ENCODE assay signal across 18 mouse cellular contexts in genomic region chr14:120836535-120837316, GRCm38 (mm10).
DNase-seq lines count a peak whose midpoint lies in the region; ATAC-seq and TF ChIP-seq lines count a peak whose summit lies in the region.
"Had no signal": no experiment of that assay in that cellular context is flagged by ENCODE, and none has a peak within 500 bp of the region (broad histone marks: within the 10 kb centered on the region; RNA-seq: fewer than 3 reads in every experiment).

No protein-coding gene starts in this region.

- no peak overlapping the region for H3K4me3 ChIP-seq in forebrain, embryonic 13.5 days
- H3K4me3 ChIP-seq in forebrain, embryonic 11.5 days (ENCODE audit: low read depth, low read length) = no peak overlapping the region
- H3K4me3 ChIP-seq in hindbrain, embryonic 15.5 days = no peak overlapping the region
- H3K4me3 ChIP-seq in hindbrain, embryonic 12.5 days = no peak overlapping the region
- H3K4me3 ChIP-seq in midbrain, embryonic 16.5 days (ENCODE audit: low read depth, low read length) = no peak overlapping the region
- no peak overlapping the region for H3K4me3 ChIP-seq in midbrain, embryonic 11.5 days (ENCODE audit: low read depth, low read length)
- H3K4me3 ChIP-seq in forebrain, postnatal 0 days (ENCODE audit: low read depth, low read length) = no peak overlapping the region
- H3K4me3 ChIP-seq: heart, embryonic 12.5 days; hindbrain, embryonic 10.5 days had no signal

- ATAC-seq in forebrain, embryonic 13.5 days = peak; percentile 23; the same call in 1 of the 2 replicates
- no peak for ATAC-seq in forebrain, embryonic 11.5 days (replicated peaks; ENCODE audit: low FRiP score)
- ATAC-seq in hindbrain, embryonic 15.5 days (ENCODE audit: low FRiP score, low read depth) = 0 out of 2 replicates have a peak, but pooled peaks have one; percentile 19
- ATAC-seq in hindbrain, embryonic 12.5 days (ENCODE audit: low FRiP score) = no peak
- ATAC-seq in midbrain, embryonic 16.5 days = 0 out of 2 replicates have a peak, but pooled peaks have one; percentile 34
- no peak for ATAC-seq in midbrain, embryonic 11.5 days (ENCODE audit: low FRiP score)
- ATAC-seq in forebrain, postnatal 0 days = peak; percentile 13; the same call in 1 of the 2 replicates
- ATAC-seq: hindbrain, embryonic 16.5 days; inflammation-experienced regulatory T-cells, adult 6 months; intestine, postnatal 0 days had no signal

- H3K27me3 ChIP-seq in forebrain, embryonic 13.5 days = no peaks in the 10 kb centered on the region
- no peaks in the 10 kb centered on the region for H3K27me3 ChIP-seq in forebrain, embryonic 11.5 days (ENCODE audit: control insufficient read depth, insufficient read depth, low read length)
- H3K27me3 ChIP-seq in hindbrain, embryonic 15.5 days = no peaks in the 10 kb centered on the region
- H3K27me3 ChIP-seq in hindbrain, embryonic 12.5 days = no peaks in the 10 kb centered on the region
- H3K27me3 ChIP-seq in midbrain, embryonic 16.5 days (ENCODE audit: control insufficient read depth, insufficient read depth, low read depth, low read length) = no peaks in the 10 kb centered on the region
- no peaks in the 10 kb centered on the region for H3K27me3 ChIP-seq in midbrain, embryonic 11.5 days (ENCODE audit: control insufficient read depth, insufficient read depth, low read length)
- H3K27me3 ChIP-seq in forebrain, postnatal 0 days (ENCODE audit: insufficient read depth, low read length) = no peaks in the 10 kb centered on the region
- H3K27me3 ChIP-seq: heart, embryonic 12.5 days had no signal

- H3K9ac ChIP-seq in forebrain, embryonic 13.5 days = no peak overlapping the region
- H3K9ac ChIP-seq in forebrain, embryonic 11.5 days (ENCODE audit: low read length) = no peak overlapping the region
- H3K9ac ChIP-seq in hindbrain, embryonic 15.5 days = no peak overlapping the region
- no peak overlapping the region for H3K9ac ChIP-seq in hindbrain, embryonic 12.5 days
- H3K9ac ChIP-seq in midbrain, embryonic 16.5 days (ENCODE audit: low read depth, low read length) = no peak overlapping the region
- H3K9ac ChIP-seq in midbrain, embryonic 11.5 days (ENCODE audit: low read length) = no peak overlapping the region
- no peak overlapping the region for H3K9ac ChIP-seq in forebrain, postnatal 0 days
- H3K9ac ChIP-seq: heart, embryonic 12.5 days had no signal

- no peak overlapping the region for H3K27ac ChIP-seq in forebrain, embryonic 13.5 days
- H3K27ac ChIP-seq in forebrain, embryonic 11.5 days (ENCODE audit: low read depth, low read length) = no peak overlapping the region
- H3K27ac ChIP-seq in hindbrain, embryonic 15.5 days (replicated peaks) = no peak overlapping the region
- H3K27ac ChIP-seq in hindbrain, embryonic 12.5 days = no peak overlapping the region
- H3K27ac ChIP-seq in midbrain, embryonic 16.5 days (ENCODE audit: low read length) = no peak overlapping the region
- H3K27ac ChIP-seq in midbrain, embryonic 11.5 days (ENCODE audit: low read depth, low read length) = no peak overlapping the region
- H3K27ac ChIP-seq in forebrain, postnatal 0 days (ENCODE audit: low read depth, low read length) = 0 out of 2 replicates have a peak overlapping the region, but pooled peaks have one; percentile 59
- H3K27ac ChIP-seq: hindbrain, embryonic 10.5 days had no signal

- H3K4me1 ChIP-seq in forebrain, embryonic 13.5 days = peaks cover 7% of the 10 kb centered on the region; the same call in 1 of the 2 replicates
- no peaks in the 10 kb centered on the region for H3K4me1 ChIP-seq in forebrain, embryonic 11.5 days (replicated peaks; ENCODE audit: control insufficient read depth, insufficient read depth, low read length)
- H3K4me1 ChIP-seq in hindbrain, embryonic 15.5 days (replicated peaks) = peaks cover 15% of the 10 kb centered on the region
- H3K4me1 ChIP-seq in hindbrain, embryonic 12.5 days = peaks cover 6% of the 10 kb centered on the region; the same call in 1 of the 2 replicates
- no peaks in the 10 kb centered on the region; the same call in 1 of the 2 replicates for H3K4me1 ChIP-seq in midbrain, embryonic 16.5 days (ENCODE audit: control insufficient read depth, insufficient read depth, low read length)
- H3K4me1 ChIP-seq in midbrain, embryonic 11.5 days (ENCODE audit: control insufficient read depth, insufficient read depth, low read length) = peaks cover 4% of the 10 kb centered on the region
- H3K4me1 ChIP-seq in forebrain, postnatal 0 days (ENCODE audit: insufficient read depth) = no peaks in the 10 kb centered on the region

- 87% methylated on average over 12 of the region's 12 CpGs for WGBS in forebrain, embryonic 13.5 days
- WGBS in forebrain, embryonic 11.5 days = 91% methylated on average over 12 of the region's 12 CpGs
- 93% methylated on average over 12 of the region's 12 CpGs for WGBS in hindbrain, embryonic 15.5 days
- WGBS in hindbrain, embryonic 12.5 days = 94% methylated on average over 12 of the region's 12 CpGs
- WGBS in midbrain, embryonic 16.5 days = 93% methylated on average over 12 of the region's 12 CpGs
- WGBS in midbrain, embryonic 11.5 days = 92% methylated on average over 12 of the region's 12 CpGs
- WGBS in forebrain, postnatal 0 days = 77% methylated on average over 12 of the region's 12 CpGs

- no peaks in the 10 kb centered on the region for H3K36me3 ChIP-seq in forebrain, embryonic 13.5 days (ENCODE audit: poor library complexity, severe bottlenecking)
- no peaks in the 10 kb centered on the region for H3K36me3 ChIP-seq in forebrain, embryonic 11.5 days (ENCODE audit: control insufficient read depth, insufficient read depth, low read length)
- no peaks in the 10 kb centered on the region for H3K36me3 ChIP-seq in hindbrain, embryonic 15.5 days
- H3K36me3 ChIP-seq in hindbrain, embryonic 12.5 days = no peaks in the 10 kb centered on the region
- H3K36me3 ChIP-seq in midbrain, embryonic 16.5 days (ENCODE audit: control insufficient read depth, insufficient read depth, low read length) = no peaks in the 10 kb centered on the region
- H3K36me3 ChIP-seq in midbrain, embryonic 11.5 days (ENCODE audit: control insufficient read depth, insufficient read depth, low read length) = no peaks in the 10 kb centered on the region
- no peaks in the 10 kb centered on the region for H3K36me3 ChIP-seq in forebrain, postnatal 0 days (ENCODE audit: insufficient read depth)
- H3K36me3 ChIP-seq: heart, embryonic 12.5 days; hindbrain, embryonic 10.5 days had no signal

- H3K9me3 ChIP-seq in forebrain, embryonic 13.5 days (replicated peaks) = no peaks in the 10 kb centered on the region
- no peaks in the 10 kb centered on the region for H3K9me3 ChIP-seq in forebrain, embryonic 11.5 days (ENCODE audit: control insufficient read depth, low read length)
- H3K9me3 ChIP-seq in hindbrain, embryonic 15.5 days = no peaks in the 10 kb centered on the region
- no peaks in the 10 kb centered on the region for H3K9me3 ChIP-seq in hindbrain, embryonic 12.5 days (replicated peaks)
- no peaks in the 10 kb centered on the region for H3K9me3 ChIP-seq in midbrain, embryonic 16.5 days (replicated peaks; ENCODE audit: control insufficient read depth, low read length, poor library complexity, severe bottlenecking)
- no peaks in the 10 kb centered on the region for H3K9me3 ChIP-seq in midbrain, embryonic 11.5 days (ENCODE audit: control insufficient read depth, low read length)
- no peaks in the 10 kb centered on the region for H3K9me3 ChIP-seq in forebrain, postnatal 0 days (ENCODE audit: low read length)
- H3K9me3 ChIP-seq: heart, embryonic 12.5 days; hindbrain, embryonic 10.5 days had no signal

- DNase-seq in forebrain, embryonic 11.5 days (ENCODE audit: low spot score) = no peak
- no peak for DNase-seq in midbrain, embryonic 11.5 days (ENCODE audit: low spot score, missing footprints)
- DNase-seq in forebrain, postnatal 0 days = no peak
- DNase-seq in natural killer cell, adult 2 months (ENCODE audit: low spot score in 2 of 2) = no peak
- DNase-seq: adrenal gland, postnatal 10 days; cerebellum, adult 18-20 months; cerebellum, adult 9-11 months; cerebellum, postnatal 36 days; gastrocnemius, postnatal 10 days had no signal

- H3K4me2 ChIP-seq in forebrain, embryonic 13.5 days = no peak overlapping the region
- H3K4me2 ChIP-seq in forebrain, embryonic 11.5 days (ENCODE audit: low read depth, low read length, severe bottlenecking) = no peak overlapping the region
- H3K4me2 ChIP-seq in hindbrain, embryonic 15.5 days = no peak overlapping the region
- H3K4me2 ChIP-seq in hindbrain, embryonic 12.5 days (replicated peaks) = no peak overlapping the region
- no peak overlapping the region for H3K4me2 ChIP-seq in midbrain, embryonic 16.5 days (ENCODE audit: low read length)
- H3K4me2 ChIP-seq in midbrain, embryonic 11.5 days = no peak overlapping the region
- H3K4me2 ChIP-seq in forebrain, postnatal 0 days (ENCODE audit: low read depth) = no peak overlapping the region
- H3K4me2 ChIP-seq: heart, embryonic 12.5 days had no signal

- no peak for TF ChIP-seq CTCF in forebrain, postnatal 0 days (IDR thresholded peaks at IDR 0.05; ENCODE audit: low read depth)

Comparison
In these comparisons a context has a peak if more than half of its experiments do, and no peak if none do; other contexts are left out.
1. ATAC-seq: peak in forebrain, embryonic 13.5 days (single experiment), hindbrain, embryonic 15.5 days (single experiment), midbrain, embryonic 16.5 days (single experiment) and forebrain, postnatal 0 days (single experiment); none in forebrain, embryonic 11.5 days (single experiment), hindbrain, embryonic 12.5 days (single experiment) and midbrain, embryonic 11.5 days (single experiment).